Mouse (Mus musculus) yolk sac, embryonic 10.5 days (tissue): ENCODE measurements around the gene Zmat1.
"Not testable (repeated sequence)": the region's sequence is repeated elsewhere in the genome, so short reads cannot be mapped to it uniquely, and the experiment has no call there.

Source experiments
- DNase-seq: peaks from one replicate; pipeline ENCODE4 v3.0.0-alpha.2; 2017; ENCODE audit warnings: low spot score

The Zmat1 gene

DNA sequence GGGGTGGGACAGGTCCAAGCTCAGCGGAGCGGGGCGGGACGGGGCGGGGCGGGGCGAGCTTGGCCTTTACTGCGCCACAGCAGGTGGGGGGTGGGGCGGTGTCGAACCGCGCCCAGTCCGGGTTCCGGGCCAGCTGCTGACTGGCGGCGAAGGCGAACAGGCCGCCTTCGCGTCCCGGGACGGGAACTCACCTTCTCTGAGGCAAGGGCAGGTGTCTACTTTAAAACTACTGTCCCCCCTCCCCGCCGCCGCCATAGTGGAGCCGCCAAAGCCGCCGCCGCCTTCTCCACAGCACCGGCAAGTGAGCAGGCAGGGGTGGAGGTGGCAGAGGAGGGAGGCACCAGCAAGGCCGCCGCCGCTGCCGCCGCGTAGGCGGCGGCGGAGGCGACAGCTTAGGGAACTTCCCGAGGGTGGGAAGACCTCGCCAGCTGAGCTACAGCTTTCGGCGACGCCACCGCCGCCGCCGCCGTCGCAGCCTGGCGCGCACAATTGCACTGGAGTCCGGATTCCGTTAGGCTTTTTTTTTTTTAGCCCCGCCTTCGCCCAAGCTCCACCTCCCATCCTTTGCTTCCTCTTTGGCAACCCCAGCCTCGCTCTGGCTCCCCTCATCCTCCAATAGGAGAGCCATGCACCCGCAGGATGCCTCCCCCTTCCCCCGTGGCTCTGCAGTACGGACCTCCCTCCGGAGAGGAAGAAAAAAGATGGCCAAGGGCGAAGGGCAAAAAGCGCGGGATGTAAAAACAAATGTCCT, at the start of gene Zmat1:
Zmat1 (minus strand) TSS at position 490 of the 751 bp plus-strand sequence.
- DNase-seq = peak; percentile 89

DNA sequence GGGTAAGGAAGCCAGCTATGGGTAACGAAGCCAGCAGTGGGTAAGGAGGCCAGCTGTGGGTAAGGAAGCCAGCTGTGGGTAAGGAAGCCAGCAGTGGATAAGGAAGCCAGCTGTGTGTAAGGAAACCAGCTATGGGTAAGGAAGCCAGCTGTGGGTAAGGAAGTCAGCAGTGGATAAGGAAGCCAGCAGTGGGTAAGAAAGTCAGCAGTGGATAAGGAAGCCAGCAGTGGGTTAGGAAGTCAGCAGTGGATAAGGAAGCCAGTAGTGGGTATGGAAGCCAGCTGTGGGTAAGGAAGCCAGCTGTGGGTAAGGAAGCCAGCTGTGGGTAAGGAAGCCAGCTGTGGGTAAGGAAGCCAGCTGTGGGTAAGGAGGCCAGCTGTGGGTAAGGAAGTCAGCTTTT, 44.9 kb upstream of the Zmat1 start:
- not testable (repeated sequence) for DNase-seq

DNA sequence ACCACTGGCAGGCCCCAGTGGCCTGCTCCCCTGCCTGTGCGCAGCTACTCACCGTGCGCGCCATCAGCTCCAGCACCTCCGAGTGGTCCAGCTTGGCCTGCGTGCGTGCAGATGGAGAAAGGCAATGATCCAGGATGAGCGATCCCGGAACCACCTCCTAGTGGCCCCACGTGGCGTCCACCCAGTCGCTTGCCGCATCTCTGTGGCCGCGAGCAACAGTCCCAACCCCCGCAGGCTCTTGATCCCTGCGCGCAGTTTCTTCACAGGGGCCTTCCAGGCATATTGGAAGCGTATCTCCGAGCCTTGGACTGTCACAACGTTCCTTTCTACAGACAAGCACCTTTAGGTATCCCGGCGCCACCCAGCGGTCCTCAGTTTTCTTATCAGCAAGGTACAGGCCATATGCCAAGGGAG, 27.0 kb upstream of the Zmat1 start:
- DNase-seq = no peak

DNA sequence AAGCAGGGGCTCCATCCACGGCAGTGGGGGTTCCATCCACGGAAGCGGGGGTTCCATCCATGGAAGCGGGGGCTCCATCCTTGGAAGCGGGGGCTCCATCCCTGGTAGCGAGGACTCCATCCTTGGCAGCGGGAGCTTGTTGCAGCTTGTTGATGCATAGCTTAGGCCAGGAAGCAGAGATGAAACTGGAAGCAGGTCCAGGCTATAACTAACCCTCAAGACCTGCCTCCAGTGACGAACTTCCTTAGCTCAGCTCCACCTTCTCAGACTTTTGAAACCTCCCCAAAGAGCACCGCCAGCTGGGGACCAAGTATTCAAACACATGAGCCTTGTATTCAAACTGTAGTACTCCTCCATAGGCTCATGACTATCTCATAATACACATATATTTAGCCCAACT, 16.1 kb upstream of the Zmat1 start:
- DNase-seq = no peak

DNA sequence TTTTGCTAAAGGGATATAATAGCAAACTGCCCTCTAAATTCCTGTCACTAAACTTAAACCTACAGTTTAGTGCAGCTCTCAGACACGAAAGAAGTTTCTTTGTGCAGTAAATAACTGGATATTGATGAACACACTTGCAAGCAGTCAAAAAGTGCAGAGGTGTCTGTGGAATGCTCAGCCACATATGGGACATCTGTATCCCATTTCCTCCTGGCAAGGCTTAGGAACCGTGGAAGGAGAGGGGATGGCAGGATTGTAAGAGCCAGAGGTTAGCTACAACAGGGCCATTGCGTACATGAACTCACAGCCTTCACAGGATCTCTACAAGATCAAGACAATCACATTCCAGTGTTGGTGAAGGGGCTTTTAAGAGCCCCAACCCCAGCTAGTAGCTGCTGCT, 2.4 kb upstream of the Zmat1 start:
- DNase-seq = no peak

DNA sequence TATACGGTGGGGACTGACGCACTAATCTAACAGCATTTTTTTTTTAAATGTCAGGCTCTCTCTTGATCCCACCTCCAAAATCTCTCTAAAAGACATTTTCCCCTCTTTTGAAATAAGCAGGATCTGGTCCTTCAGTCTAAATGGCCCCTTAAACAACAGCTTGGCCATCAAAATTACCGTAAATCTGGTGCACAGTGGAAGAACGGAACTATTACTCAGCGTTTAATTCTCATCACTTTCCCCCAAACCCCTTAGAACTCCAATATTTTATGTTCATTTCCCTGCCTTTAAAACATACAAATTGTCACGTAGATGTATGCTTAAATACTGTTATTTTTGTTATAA, 434 bp upstream of the Zmat1 start:
- DNase-seq = no peak

DNA sequence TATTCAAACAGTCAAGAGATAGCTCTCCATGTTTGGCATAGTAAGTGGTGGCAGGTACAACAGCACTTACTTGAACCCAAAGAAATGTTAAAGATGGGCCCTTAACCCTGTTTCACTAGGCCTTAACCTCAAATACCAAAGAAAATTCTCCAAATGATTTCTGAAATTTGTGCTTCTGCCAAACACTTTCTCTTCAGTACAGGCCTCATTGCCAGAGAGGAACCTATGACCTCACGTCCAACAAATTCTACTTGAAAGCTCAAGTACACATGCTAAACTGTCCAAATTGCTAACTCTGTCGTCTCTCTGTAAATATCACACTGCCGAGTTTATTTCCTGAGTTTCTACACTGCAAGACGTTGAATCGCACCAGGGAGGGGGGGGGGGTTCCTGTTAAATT, 988 bp downstream of the Zmat1 start:
- DNase-seq = no peak

DNA sequence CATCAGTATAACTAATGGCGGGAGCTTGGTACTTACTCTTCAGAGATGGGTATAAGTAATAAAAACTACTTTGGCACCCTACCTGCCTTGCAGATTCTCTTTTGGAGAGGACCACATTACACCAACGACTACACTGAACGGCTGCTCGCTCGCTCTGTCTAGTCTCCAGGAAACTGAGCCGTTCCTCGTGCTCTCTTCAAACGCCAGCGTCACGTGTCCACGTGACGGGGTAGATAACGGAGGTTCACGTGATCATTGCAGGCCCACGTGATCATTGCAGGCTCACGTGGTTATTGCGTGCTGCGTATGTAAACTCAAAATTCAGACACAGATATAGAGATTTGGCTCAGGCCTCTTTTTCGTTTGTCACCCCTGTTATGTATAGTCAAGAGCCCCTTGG, 44.5 kb downstream of the Zmat1 start, which contains the start of gene Nxf2:
Nxf2 (minus strand) TSS at position 209 of the 400 bp plus-strand sequence.
- DNase-seq = no peak

DNA sequence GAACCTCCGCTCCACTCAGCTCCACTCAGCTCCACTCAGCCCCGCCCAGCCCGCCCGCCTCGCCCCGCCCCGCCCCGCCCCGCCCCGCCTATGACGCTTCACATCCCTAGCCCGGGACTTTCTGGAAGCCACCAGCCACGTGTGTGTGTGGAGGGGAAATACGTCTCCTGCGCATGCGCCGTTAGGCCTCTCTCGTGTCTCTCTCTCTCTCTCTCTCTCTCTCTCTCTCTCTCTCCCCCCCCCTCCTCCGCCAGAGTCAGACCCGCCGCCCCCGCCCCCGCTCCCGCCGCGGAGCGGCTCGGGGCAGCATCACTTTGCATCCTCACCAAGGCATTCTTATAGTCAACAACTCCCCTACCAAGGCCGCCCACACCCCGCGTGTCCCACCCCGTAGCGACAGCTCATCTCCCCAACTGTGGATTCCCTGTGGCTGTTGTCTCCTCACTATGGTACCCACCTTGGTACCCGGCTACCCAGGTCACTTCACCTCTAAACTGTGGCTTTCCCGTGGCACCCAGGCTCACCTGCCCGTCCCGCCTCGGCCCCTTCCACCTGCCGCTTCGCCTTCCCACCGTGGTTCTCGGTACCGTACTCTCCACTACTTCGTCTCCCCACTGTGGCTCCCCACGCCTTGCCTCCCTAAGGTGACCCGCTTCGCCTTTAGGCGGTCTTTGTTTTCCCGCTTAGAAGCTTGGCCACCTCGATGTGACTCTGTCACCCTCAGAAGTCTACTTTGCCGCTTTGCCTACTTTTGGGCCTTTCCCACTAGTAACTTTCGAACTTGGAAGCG, 45.5 kb downstream of the Zmat1 start:
- peak; percentile 53 for DNase-seq

DNA sequence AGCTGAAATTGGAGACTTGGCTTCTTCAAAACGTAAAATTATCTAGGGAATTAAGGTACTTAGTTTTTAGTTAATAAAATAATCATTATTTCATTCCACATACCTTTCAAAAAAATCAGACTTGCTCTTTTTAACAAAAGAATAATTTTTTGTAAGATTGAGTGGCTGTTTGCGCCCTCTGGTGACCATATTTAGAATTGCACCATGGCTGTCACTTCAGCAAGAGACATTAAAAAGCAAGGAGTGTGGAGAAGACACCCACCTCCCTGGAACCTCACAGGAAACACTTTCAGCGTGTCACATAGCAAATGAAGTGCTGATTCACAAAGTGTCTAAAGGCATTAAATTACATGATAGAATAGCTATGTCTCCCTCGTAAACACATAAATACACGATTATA, 78.6 kb downstream of the Zmat1 start:
- no peak for DNase-seq

DNA sequence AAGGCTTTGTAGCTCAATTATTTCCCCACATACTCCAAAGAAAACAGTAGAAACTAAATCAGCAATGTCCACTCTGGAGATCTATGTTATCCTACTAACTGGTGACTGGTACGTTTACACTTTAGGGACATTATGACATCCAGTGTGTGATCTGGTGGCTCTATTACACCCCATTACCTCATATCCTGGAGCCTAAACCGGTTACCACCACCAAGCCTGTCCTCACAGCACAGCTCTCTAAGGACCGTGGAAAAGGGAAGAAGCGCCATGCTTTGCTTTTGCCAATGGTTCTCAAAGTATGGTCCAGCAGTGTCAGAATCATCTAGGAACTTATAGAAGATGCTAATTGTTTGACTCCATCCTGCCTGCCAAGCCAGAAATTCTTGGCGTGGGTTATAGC, 79.1 kb downstream of the Zmat1 start:
- no peak for DNase-seq

DNA sequence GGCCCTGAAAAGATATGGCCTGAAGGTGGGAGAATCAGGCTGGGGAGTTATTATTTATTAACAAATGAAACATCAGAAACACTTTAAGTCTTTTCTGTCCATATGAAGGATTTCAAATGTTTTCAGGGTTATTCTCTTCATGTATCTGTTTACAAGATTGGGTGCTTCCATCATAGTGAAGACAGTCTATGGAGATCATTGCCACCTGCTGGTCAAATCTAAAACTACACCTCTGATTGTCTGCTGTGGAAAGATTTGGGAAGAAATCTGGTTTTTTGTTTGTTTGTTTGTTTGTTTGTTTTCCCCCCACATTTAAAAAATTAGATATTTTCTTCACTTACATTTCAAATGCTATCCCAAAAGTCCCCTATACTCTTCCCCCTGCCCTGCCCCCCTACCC, 84.0 kb downstream of the Zmat1 start:
- DNase-seq = no peak

DNA sequence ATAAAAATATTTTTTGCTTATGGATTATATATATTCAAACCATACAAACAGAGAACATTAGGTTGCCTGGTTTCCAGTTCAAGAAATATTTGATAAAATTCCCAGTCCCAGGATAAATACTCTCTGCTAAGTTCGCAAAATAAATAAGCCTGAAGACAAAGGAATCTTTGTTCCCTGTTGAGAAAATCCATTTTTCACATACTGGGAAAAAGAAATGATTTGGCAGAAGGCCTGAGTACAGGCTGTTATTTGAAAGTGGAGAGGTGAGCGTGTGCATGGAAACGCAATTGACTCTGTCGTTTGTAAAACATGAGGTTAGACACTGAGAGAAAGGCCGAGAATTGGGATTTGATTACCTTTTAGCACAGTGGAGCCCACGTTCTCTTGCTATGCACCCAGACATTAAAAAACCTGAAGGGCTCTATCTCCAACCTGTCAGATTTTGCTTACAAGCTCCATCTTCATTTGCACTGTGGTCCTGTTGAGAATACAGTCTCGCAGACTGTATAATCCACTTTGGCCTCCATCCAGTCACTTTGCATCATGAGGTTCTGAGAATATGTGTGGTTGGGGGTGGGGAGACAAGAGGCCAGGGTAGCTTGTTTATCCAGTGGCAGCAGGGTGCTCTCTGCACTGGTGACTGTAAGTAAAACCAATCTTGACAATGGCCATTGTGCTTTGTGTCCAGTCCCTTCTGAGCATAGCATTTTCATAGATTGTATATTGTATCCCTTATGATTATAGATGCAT, 85.2 kb downstream of the Zmat1 start:
- DNase-seq = no peak
